Comparison of ENCODE assay signal across 20 mouse cellular contexts in genomic region chr6:91389141-91389540, GRCm38 (mm10). TPM values are rescaled to one million over a fixed set of nuclear protein-coding genes. Genes with fewer than 3 reads are reported as not detected.
A peak's percentile ranks its signal among the peaks of the same experiment; 100 is the strongest.
DNase-seq lines count a peak whose midpoint lies in the region; ATAC-seq and TF ChIP-seq lines count a peak whose summit lies in the region.
"Had no signal": no experiment of that assay in that cellular context is flagged by ENCODE, and none has a peak within 500 bp of the region (broad histone marks: within the 10 kb centered on the region; RNA-seq: fewer than 3 reads in every experiment).

No protein-coding gene starts in this region.

- ATAC-seq in heart, embryonic 16.5 days (replicated peaks; ENCODE audit: extremely low read depth, insufficient read depth, low FRiP score), result peak; percentile 78
- peak; percentile 97 for ATAC-seq in lung, postnatal 0 days
- 0 out of 2 replicates have a peak, but pooled peaks have one; percentile 15 for ATAC-seq in stomach, postnatal 0 days (ENCODE audit: low FRiP score, low TSS enrichment)
- no peak for ATAC-seq in forebrain, postnatal 0 days
- ATAC-seq in forebrain, embryonic 13.5 days, result no peak
- ATAC-seq: midbrain, embryonic 16.5 days had no signal

- no peak for DNase-seq in heart, adult 18-20 months
- DNase-seq in lung, adult 2 months, result peak; percentile 85
- DNase-seq in lung, postnatal 0 days (ENCODE audit: low spot score), result peak; percentile 91
- DNase-seq in stomach, postnatal 0 days (ENCODE audit: low spot score), result no peak
- DNase-seq in forebrain, postnatal 0 days, result no peak
- DNase-seq: cerebellum, adult 8-10 months; kidney, adult 9 months had no signal

- H3K9me3 ChIP-seq in heart, embryonic 16.5 days (replicated peaks; ENCODE audit: control insufficient read depth, low read length), result peaks cover 2% of the 10 kb centered on the region; the same call in 1 of the 2 replicates
- no peaks in the 10 kb centered on the region for H3K9me3 ChIP-seq in lung, postnatal 0 days (ENCODE audit: low read length)
- H3K9me3 ChIP-seq in stomach, postnatal 0 days (ENCODE audit: control insufficient read depth, low read length), result no peaks in the 10 kb centered on the region
- H3K9me3 ChIP-seq in forebrain, postnatal 0 days (ENCODE audit: low read length), result no peaks in the 10 kb centered on the region
- H3K9me3 ChIP-seq in forebrain, embryonic 13.5 days (replicated peaks), result no peaks in the 10 kb centered on the region
- H3K9me3 ChIP-seq: forebrain, embryonic 10.5 days; limb, embryonic 15.5 days; liver, embryonic 15.5 days; stomach, embryonic 15.5 days had no signal

- no peak overlapping the region for H3K9ac ChIP-seq in heart, embryonic 16.5 days (ENCODE audit: low read length)
- no peak overlapping the region for H3K9ac ChIP-seq in lung, postnatal 0 days (replicated peaks; ENCODE audit: low read depth)
- H3K9ac ChIP-seq in stomach, postnatal 0 days (ENCODE audit: low read length), result no peak overlapping the region
- no peak overlapping the region for H3K9ac ChIP-seq in forebrain, postnatal 0 days
- H3K9ac ChIP-seq in forebrain, embryonic 13.5 days, result no peak overlapping the region
- H3K9ac ChIP-seq: hindbrain, embryonic 14.5 days; limb, embryonic 15.5 days; liver, embryonic 15.5 days; stomach, embryonic 15.5 days had no signal

- peaks cover 5% of the 10 kb centered on the region for H3K27me3 ChIP-seq in heart, embryonic 16.5 days (ENCODE audit: control insufficient read depth, insufficient read depth, low read length)
- H3K27me3 ChIP-seq in lung, postnatal 0 days (replicated peaks; ENCODE audit: insufficient read depth, low read length), result no peaks in the 10 kb centered on the region
- no peaks in the 10 kb centered on the region for H3K27me3 ChIP-seq in stomach, postnatal 0 days (ENCODE audit: control insufficient read depth, insufficient read depth, low read length)
- H3K27me3 ChIP-seq in forebrain, postnatal 0 days (ENCODE audit: insufficient read depth, low read length), result no peaks in the 10 kb centered on the region
- no peaks in the 10 kb centered on the region for H3K27me3 ChIP-seq in forebrain, embryonic 13.5 days
- H3K27me3 ChIP-seq: limb, embryonic 15.5 days; stomach, embryonic 15.5 days had no signal

- no peaks in the 10 kb centered on the region for H3K36me3 ChIP-seq in heart, embryonic 16.5 days (ENCODE audit: control insufficient read depth, insufficient read depth)
- H3K36me3 ChIP-seq in lung, postnatal 0 days (ENCODE audit: insufficient read depth, low read length), result no peaks in the 10 kb centered on the region
- no peaks in the 10 kb centered on the region for H3K36me3 ChIP-seq in stomach, postnatal 0 days (ENCODE audit: control insufficient read depth, insufficient read depth, low read length)
- H3K36me3 ChIP-seq in forebrain, postnatal 0 days (ENCODE audit: insufficient read depth), result peaks cover 26% of the 10 kb centered on the region
- peaks cover 93% of the 10 kb centered on the region for H3K36me3 ChIP-seq in forebrain, embryonic 13.5 days (ENCODE audit: poor library complexity, severe bottlenecking)
- H3K36me3 ChIP-seq: limb, embryonic 15.5 days; liver, embryonic 15.5 days; stomach, embryonic 15.5 days had no signal

- H3K27ac ChIP-seq in heart, embryonic 16.5 days (ENCODE audit: low read length), result no peak overlapping the region
- peak overlapping the region; percentile 78 for H3K27ac ChIP-seq in lung, postnatal 0 days (ENCODE audit: low read length)
- no peak overlapping the region for H3K27ac ChIP-seq in stomach, postnatal 0 days (replicated peaks)
- H3K27ac ChIP-seq in forebrain, postnatal 0 days (ENCODE audit: low read depth, low read length), result no peak overlapping the region
- H3K27ac ChIP-seq in forebrain, embryonic 13.5 days, result no peak overlapping the region
- H3K27ac ChIP-seq: forebrain, embryonic 10.5 days; hindbrain, embryonic 14.5 days; limb, embryonic 15.5 days; liver, embryonic 15.5 days; stomach, embryonic 15.5 days had no signal

- H3K4me2 ChIP-seq in heart, embryonic 16.5 days (ENCODE audit: low read depth, low read length), result no peak overlapping the region
- no peak overlapping the region for H3K4me2 ChIP-seq in lung, postnatal 0 days (replicated peaks; ENCODE audit: low read depth, low read length)
- H3K4me2 ChIP-seq in stomach, postnatal 0 days (replicated peaks; ENCODE audit: low read depth), result no peak overlapping the region
- H3K4me2 ChIP-seq in forebrain, postnatal 0 days (ENCODE audit: low read depth), result no peak overlapping the region
- H3K4me2 ChIP-seq in forebrain, embryonic 13.5 days, result no peak overlapping the region
- H3K4me2 ChIP-seq: hindbrain, embryonic 14.5 days; limb, embryonic 15.5 days; liver, embryonic 15.5 days; stomach, embryonic 15.5 days had no signal

- no peak overlapping the region for H3K4me3 ChIP-seq in heart, embryonic 16.5 days (ENCODE audit: low read length)
- H3K4me3 ChIP-seq in lung, adult 2 months (replicated peaks; ENCODE audit: extremely low read depth, low read depth, low read length), result no peak overlapping the region
- no peak overlapping the region for H3K4me3 ChIP-seq in lung, postnatal 0 days (ENCODE audit: low read depth, low read length)
- no peak overlapping the region for H3K4me3 ChIP-seq in stomach, postnatal 0 days (ENCODE audit: low read depth, low read length)
- H3K4me3 ChIP-seq in forebrain, postnatal 0 days (ENCODE audit: low read depth, low read length), result no peak overlapping the region
- H3K4me3 ChIP-seq in forebrain, embryonic 13.5 days, result no peak overlapping the region
- H3K4me3 ChIP-seq: forebrain, embryonic 10.5 days; limb, embryonic 15.5 days; liver, embryonic 15.5 days; megakaryocyte, embryonic 14.5 days; stomach, embryonic 15.5 days had no signal

- TF ChIP-seq CTCF in lung, adult 2 months (IDR thresholded peaks at IDR 0.05; ENCODE audit: insufficient read depth, low read length), result no peak
- peak; percentile 15; the same call in 1 of the 2 replicates for TF ChIP-seq CTCF in lung, postnatal 0 days (IDR thresholded peaks at IDR 0.05)
- no peak for TF ChIP-seq CTCF in stomach, postnatal 0 days (IDR thresholded peaks at IDR 0.05; ENCODE audit: low read depth)
- no peak for TF ChIP-seq CTCF in forebrain, postnatal 0 days (IDR thresholded peaks at IDR 0.05; ENCODE audit: low read depth)

- H3K4me1 ChIP-seq in heart, embryonic 16.5 days (ENCODE audit: control insufficient read depth, insufficient read depth, low read length), result peaks cover 9% of the 10 kb centered on the region
- H3K4me1 ChIP-seq in lung, adult 2 months (ENCODE audit: control insufficient read depth, insufficient read depth, low read length), result peaks cover 2% of the 10 kb centered on the region; the same call in 1 of the 2 replicates
- H3K4me1 ChIP-seq in lung, postnatal 0 days (ENCODE audit: insufficient read depth, low read depth, low read length), result no peaks in the 10 kb centered on the region
- no peaks in the 10 kb centered on the region for H3K4me1 ChIP-seq in stomach, postnatal 0 days (replicated peaks; ENCODE audit: control insufficient read depth, insufficient read depth)
- H3K4me1 ChIP-seq in forebrain, postnatal 0 days (ENCODE audit: insufficient read depth), result no peaks in the 10 kb centered on the region
- H3K4me1 ChIP-seq in forebrain, embryonic 13.5 days, result no peaks in the 10 kb centered on the region
- H3K4me1 ChIP-seq: forebrain, embryonic 10.5 days; limb, embryonic 15.5 days; liver, embryonic 15.5 days; megakaryocyte, embryonic 14.5 days; stomach, embryonic 15.5 days had no signal

- 38% methylated on average over 4 of the region's 4 CpGs for WGBS in heart, embryonic 16.5 days
- 53% methylated on average over 4 of the region's 4 CpGs for WGBS in lung, adult 2 months
- WGBS in lung, postnatal 0 days, result 34% methylated on average over 4 of the region's 4 CpGs
- 51% methylated on average over 4 of the region's 4 CpGs for WGBS in stomach, postnatal 0 days
- WGBS in forebrain, postnatal 0 days, result 82% methylated on average over 4 of the region's 4 CpGs
- WGBS in forebrain, embryonic 13.5 days, result 84% methylated on average over 4 of the region's 4 CpGs

- TF ChIP-seq EP300 in lung, postnatal 0 days (IDR thresholded peaks at IDR 0.05), result peak; percentile 97
- no peak for TF ChIP-seq EP300 in stomach, postnatal 0 days (optimal IDR thresholded peaks at IDR 0.05)

- TF ChIP-seq POLR2A in lung, adult 2 months (IDR thresholded peaks at IDR 0.05; ENCODE audit: borderline replicate concordance, extremely low read depth, low read depth, low read length), result no peak

RNA-seq across cellular contexts. Expression of gene Wnt7a, which starts 22.0 kb away (rescaled TPM):
- 0.19 and 0.30 TPM in 2 replicates for polyA plus RNA-seq in heart, embryonic 16.5 days (2015; fragmentation: Nextera tagmentation; extraction: Ambion mirVana)
- not detected for total RNA-seq in heart, adult 18-20 months (2021)
- polyA plus RNA-seq in lung, adult 2 months (2012; rRNA removed), result 9.7 and 10.8 TPM in 2 replicates
- 7.8 and 8.9 TPM in 2 replicates for polyA plus RNA-seq in lung, postnatal 0 days (2015; fragmentation: Nextera tagmentation; extraction: Ambion mirVana)
- not detected in 2 replicates for polyA plus RNA-seq in stomach, postnatal 0 days (2015; fragmentation: Nextera tagmentation; extraction: Ambion mirVana)
- 18.7 and 20.5 TPM in 2 replicates for total RNA-seq in forebrain, postnatal 0 days (2014; rRNA removed)
- 13.6 and 14.1 TPM in 2 replicates for polyA plus RNA-seq in forebrain, postnatal 0 days (2015; fragmentation: Nextera tagmentation; extraction: Ambion mirVana)
- 21.9 and 22.8 TPM in 2 replicates for polyA plus RNA-seq in forebrain, embryonic 13.5 days (2015; fragmentation: Nextera tagmentation; extraction: Ambion mirVana)
- total RNA-seq: adrenal gland, adult 18-20 months; gastrocnemius, adult 8-10 months had no signal
- polyA plus RNA-seq: intestine, embryonic 14.5 days; liver, embryonic 15.5 days; urinary bladder, adult 2 months had no signal

Comparison
In these comparisons a context has a peak if more than half of its experiments do, and no peak if none do; other contexts are left out.
1. ATAC-seq: peak in heart, embryonic 16.5 days (single experiment), lung, postnatal 0 days (single experiment) and stomach, postnatal 0 days (single experiment); none in forebrain, postnatal 0 days (single experiment) and forebrain, embryonic 13.5 days (single experiment).
2. DNase-seq: peak in lung, adult 2 months (single experiment) and lung, postnatal 0 days (single experiment); none in heart, adult 18-20 months (0 of 2), stomach, postnatal 0 days (single experiment) and forebrain, postnatal 0 days (single experiment).